Mouse (Mus musculus): ENCODE measurements around the gene Kat8. TPM values are rescaled to one million over a fixed set of nuclear protein-coding genes. Genes with fewer than 3 reads are reported as not detected.

The Kat8 gene
- total RNA-seq, 2 experiments from 2014 or later, result 24.0 to 30.0 TPM

Other genes with a start within 250 kb of the Kat8 start
- 10 to 100 TPM; 30.3 to 38.0 TPM for gene Bcl7c, start 203.6 kb upstream of the Kat8 start, total RNA-seq (2021)
- gene Ctf1, start 199.8 kb upstream of the Kat8 start, total RNA-seq (2021), result 1 to 10 TPM; 3.2 to 5.4 TPM
- gene Ctf2, start 180.3 kb upstream of the Kat8 start, total RNA-seq (2021), result not detected
- 10 to 100 TPM; 73.0 to 73.5 TPM for gene Fbxl19, start 168.0 kb upstream of the Kat8 start, total RNA-seq (2021)
- gene Orai3, start 142.7 kb upstream of the Kat8 start, total RNA-seq (2021), result 10 to 100 TPM; 22.4 to 22.7 TPM
- gene Setd1a, start 135.8 kb upstream of the Kat8 start, total RNA-seq (2021), result 10 to 100 TPM; 38.2 to 41.8 TPM
- 1 to 10 TPM; 4.1 to 4.7 TPM for gene Gm49388, start 126.9 kb upstream of the Kat8 start, total RNA-seq (2021)
- 1 to 10 TPM; 5.9 to 6.6 TPM for gene Hsd3b7, start 111.9 kb upstream of the Kat8 start, total RNA-seq (2021)
- 10 to 100 TPM; 51.4 to 59.6 TPM for gene Stx4a, start 88.2 kb upstream of the Kat8 start, total RNA-seq (2021)
- 100 to 1,000 TPM; 341 to 360 TPM for gene Stx1b, start 88.0 kb upstream of the Kat8 start, total RNA-seq (2021)
- 10 to 100 TPM; 28.1 to 29.0 TPM for gene Zfp646, start 36.3 kb upstream of the Kat8 start, total RNA-seq (2021)
- 10 to 100 TPM; 22.4 to 23.9 TPM for gene Zfp668, start 35.7 kb upstream of the Kat8 start, total RNA-seq (2021)
- 1 to 10 TPM in 1 of 2 experiments, under 1 TPM in 1; 0.98 to 1.4 TPM for gene Prss53, start 21.5 kb upstream of the Kat8 start, total RNA-seq (2021)
- not detected for gene Gm21974, start 17.1 kb upstream of the Kat8 start, total RNA-seq (2021)
- 10 to 100 TPM; 20.2 to 24.7 TPM for gene Vkorc1, start 16.9 kb upstream of the Kat8 start, total RNA-seq (2021)
- gene Bckdk, start 8.4 kb upstream of the Kat8 start, total RNA-seq (2021), result 10 to 100 TPM; 38.5 to 48.9 TPM
- under 1 TPM in 1 of 2 experiments, not detected in 1; 0.60 TPM for gene Prss8, start 17.6 kb downstream of the Kat8 start, total RNA-seq (2021)
- gene Prss36, start 34.2 kb downstream of the Kat8 start, total RNA-seq (2021), result 10 to 100 TPM; 12.2 to 12.4 TPM
- gene Fus, start 54.9 kb downstream of the Kat8 start, total RNA-seq (2021), result 100 to 1,000 TPM; 328 to 375 TPM
- gene Pycard, start 81.4 kb downstream of the Kat8 start, total RNA-seq (2021), result 1 to 10 TPM; 1.5 to 4.3 TPM
- under 1 TPM; 0.25 to 0.36 TPM for gene Trim72, start 91.4 kb downstream of the Kat8 start, total RNA-seq (2021)
- gene Itgam, start 150.1 kb downstream of the Kat8 start, total RNA-seq (2021), result 10 to 100 TPM; 11.1 to 13.1 TPM
- under 1 TPM in 1 of 2 experiments, not detected in 1; 0.12 TPM for gene Gm49368, start 150.2 kb downstream of the Kat8 start, total RNA-seq (2021)
- under 1 TPM; 0.26 to 0.39 TPM for gene Itgax, start 217.0 kb downstream of the Kat8 start, total RNA-seq (2021)
- 1 to 10 TPM; 1.1 to 1.4 TPM for gene Itgad, start 241.9 kb downstream of the Kat8 start, total RNA-seq (2021)